Mouse (Mus musculus): ENCODE measurements around the gene Hcn3.
"Not testable (repeated sequence)": the region's sequence is repeated elsewhere in the genome, so short reads cannot be mapped to it uniquely, and the experiment has no call there.

Gene Hcn3

GRCm38 (mm10) chr3:89181749-89182500, 21.9 kb upstream of the Hcn3 start:
- DNase-seq = no peak

GRCm38 (mm10) chr3:89179056-89179455, 19.1 kb upstream of the Hcn3 start:
- no peak for DNase-seq

- DNase-seq = no peak
Measured at GRCm38 (mm10) chr3:89178107-89178385, 18.1 kb upstream of the Hcn3 start.

GRCm38 (mm10) chr3:89177242-89178106, 17.5 kb upstream of the Hcn3 start, which contains the start of gene Scamp3:
TSS of gene Scamp3 (plus strand) at chr3:89177473.
- peak; percentile 89 for DNase-seq

- no peak for DNase-seq
Measured at GRCm38 (mm10) chr3:89176421-89176820, 16.4 kb upstream of the Hcn3 start.

DNA sequence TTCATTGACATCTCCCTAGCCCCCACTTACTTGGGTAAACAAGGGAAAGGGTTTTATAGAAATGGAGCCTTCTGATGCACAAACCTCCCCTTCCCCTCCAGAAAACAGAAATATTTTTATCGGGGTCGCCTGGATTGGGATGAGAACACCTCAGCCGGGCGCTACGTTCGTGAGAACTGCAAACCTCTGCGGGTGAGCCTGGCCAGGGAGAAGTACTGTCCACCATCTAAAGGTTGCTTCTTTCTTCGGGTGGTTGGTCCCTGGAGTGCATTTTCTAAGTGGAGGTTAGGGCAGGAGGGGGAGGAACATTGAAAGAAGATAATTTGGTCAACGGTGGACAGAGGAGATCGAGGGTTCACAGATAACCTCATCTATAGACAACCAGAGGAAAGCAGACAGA, 15.5 kb upstream of the Hcn3 start:
- no peak for DNase-seq

DNA sequence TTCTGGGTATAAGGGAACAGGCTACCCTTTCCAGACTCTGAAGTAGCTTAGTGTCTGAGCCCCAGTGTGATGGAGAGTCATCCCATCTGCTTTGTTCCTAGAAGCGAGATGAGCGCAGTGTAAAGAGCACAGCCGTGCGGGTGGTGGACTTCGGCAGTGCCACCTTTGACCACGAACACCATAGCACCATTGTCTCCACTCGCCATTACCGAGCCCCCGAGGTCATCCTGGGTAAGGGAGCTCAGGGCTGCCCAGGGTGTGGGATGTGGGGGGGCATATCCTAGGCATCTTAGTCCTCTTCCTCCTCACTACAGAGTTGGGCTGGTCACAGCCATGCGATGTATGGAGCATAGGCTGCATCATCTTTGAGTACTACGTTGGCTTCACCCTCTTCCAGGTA, 14.8 kb upstream of the Hcn3 start:
- no peak for DNase-seq

GRCm38 (mm10) chr3:89166945-89167344, 6.9 kb upstream of the Hcn3 start:
- no peak for DNase-seq

DNA sequence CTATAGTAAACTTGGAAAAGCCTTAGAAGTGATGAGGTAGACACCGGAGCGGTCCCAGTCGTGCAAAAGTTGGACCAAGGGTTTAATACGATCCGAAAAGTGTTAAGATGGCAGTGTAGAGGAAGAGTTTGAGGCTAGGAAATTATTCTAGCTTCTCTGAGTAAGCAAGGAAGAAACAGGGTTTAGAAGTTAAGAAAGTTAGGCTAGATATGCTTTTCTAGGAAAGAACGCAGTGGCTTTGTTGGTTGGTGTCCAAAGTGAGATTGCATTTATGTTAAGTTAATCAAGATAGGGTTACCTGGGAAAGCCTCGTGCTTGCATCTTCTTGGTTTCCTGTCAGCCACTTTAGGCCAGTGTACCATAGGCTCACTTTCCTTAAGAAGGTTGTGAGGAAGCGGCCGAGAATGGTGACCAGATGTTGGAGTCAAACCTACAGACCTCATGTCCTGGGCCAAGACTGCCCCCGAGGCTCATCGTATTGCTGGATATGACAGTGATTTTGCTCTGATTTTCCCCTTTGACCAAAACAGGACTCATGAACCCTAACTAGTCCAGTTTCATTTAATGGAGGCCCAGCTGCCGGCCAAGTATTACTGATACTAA, 5.4 kb upstream of the Hcn3 start:
- DNase-seq = no peak

DNA sequence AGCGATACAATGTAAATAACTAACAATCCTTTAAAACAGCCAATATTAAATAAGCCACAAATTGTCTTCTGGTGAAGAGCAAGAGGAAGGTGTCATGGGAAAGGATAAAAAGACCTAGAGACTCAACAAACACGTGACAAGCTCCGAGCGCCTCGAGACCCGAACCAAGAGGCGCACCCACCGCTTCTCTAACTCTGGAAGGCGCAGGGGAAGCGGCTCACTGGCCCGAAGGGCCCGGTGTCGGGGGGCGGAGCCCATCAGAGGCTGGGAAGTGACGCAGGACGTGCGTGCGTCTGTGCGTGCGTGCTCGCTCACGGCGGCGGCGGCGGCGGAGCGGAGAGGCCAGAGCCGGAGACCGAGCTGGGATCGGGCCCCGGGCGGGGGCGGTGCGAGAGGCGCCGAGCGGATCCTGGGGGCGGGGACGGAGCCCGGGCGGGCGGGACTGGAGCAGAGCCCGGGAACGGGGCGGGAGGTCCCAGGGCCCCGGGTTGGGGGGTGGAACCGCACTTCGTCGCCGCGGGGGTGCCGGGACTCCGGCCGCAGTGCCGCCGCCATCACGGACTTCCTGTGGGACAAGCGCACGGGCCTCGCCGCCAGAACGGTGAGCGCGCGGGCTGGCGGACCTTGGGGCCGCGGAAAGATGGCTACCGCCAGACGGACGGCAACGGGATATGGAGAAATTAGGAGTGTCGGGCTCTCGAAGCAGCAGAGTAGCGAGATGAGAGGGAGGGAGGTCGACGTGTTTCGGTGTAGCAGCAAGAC, 4.7 kb upstream of the Hcn3 start, which contains the start of gene Clk2:
Clk2 (plus strand) TSS at position 290 of the 762 bp plus-strand sequence.
- peak; percentile 96 for DNase-seq

GRCm38 (mm10) chr3:89163643-89164245, 3.7 kb upstream of the Hcn3 start:
- no peak for DNase-seq

DNA sequence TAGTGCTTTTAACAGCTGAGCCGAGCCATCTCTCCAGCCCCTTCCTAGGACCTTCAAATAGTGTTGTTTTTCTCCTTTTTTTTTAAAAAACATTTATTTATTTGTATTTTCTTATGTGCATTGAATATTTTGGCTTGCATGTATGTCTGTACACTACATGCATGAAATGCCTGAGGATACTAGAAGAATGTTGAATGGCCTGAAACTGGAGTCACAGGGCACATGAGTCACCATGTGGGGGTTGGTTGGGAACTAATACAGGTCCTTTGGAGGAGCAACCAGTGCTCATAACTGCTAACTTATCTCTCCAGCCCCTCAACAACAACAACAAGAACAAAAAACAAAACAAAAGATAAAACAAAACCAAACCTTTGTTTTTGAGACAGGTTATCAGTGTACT, 3.1 kb upstream of the Hcn3 start:
- no peak for DNase-seq

DNA sequence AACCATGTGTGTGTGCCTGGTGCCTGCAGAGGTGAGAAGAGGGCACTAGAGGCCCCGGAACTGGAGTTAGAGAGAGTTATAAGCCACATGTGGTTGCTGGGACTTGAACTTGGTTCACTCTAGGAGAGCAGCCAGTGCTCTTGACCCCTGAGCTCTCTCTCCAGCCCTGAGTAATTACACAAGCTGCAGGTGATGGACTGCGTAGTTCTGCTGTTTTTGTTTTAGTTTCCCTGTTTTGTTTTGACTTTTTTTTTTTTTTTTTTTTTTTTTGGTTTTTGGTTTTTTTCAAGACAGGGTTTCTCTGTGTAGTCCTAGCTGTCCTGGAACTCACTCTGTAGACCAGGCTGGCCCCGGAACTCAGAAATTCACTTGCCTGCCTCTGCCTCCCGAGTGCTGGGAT, 1.8 kb upstream of the Hcn3 start:
- DNase-seq = no peak

DNA sequence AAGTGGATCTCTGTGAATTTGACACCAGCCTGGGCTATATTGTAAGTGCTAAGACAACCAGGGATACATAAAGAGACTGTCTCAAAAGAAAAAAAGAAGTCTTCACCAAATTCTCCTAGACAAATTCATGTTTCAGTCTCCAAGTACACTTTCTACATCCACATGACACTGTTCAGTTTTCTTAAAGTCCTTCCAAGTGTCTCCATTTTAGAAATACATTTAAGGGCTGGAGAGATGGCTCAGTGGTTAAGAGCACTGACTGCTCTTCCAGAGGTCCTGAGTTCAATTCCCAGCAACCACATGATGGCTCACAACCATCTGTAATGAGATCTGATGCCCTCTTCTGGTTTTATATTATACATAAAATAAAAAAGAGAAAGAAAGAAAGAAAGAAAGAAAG, 1.2 kb upstream of the Hcn3 start:
- DNase-seq = not testable (repeated sequence)

DNA sequence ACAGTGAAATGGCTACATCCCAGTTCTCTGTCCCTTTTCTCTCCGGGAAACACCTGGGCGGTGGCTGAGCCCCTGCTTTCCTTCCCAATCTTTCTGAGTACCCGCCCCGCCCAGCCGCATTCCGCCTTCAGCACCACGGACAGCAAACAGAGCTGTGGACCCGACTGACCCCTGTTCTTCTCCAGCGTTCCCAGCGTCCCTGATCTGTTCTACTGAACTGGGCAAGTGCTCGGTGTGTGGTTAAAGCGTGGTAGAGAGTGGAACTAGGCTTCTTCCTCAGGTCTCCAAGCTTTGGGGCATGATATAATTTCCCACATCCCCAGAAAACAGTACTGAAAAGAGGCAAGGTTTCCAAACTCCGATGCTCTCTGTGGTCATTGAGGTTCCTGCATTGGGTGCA, 785 bp downstream of the Hcn3 start:
- peak; percentile 79 for DNase-seq

GRCm38 (mm10) chr3:89158651-89159050, 1.3 kb downstream of the Hcn3 start:
- DNase-seq = no peak

- DNase-seq = no peak
Measured at GRCm38 (mm10) chr3:89156951-89157350, 3.0 kb downstream of the Hcn3 start.

DNA sequence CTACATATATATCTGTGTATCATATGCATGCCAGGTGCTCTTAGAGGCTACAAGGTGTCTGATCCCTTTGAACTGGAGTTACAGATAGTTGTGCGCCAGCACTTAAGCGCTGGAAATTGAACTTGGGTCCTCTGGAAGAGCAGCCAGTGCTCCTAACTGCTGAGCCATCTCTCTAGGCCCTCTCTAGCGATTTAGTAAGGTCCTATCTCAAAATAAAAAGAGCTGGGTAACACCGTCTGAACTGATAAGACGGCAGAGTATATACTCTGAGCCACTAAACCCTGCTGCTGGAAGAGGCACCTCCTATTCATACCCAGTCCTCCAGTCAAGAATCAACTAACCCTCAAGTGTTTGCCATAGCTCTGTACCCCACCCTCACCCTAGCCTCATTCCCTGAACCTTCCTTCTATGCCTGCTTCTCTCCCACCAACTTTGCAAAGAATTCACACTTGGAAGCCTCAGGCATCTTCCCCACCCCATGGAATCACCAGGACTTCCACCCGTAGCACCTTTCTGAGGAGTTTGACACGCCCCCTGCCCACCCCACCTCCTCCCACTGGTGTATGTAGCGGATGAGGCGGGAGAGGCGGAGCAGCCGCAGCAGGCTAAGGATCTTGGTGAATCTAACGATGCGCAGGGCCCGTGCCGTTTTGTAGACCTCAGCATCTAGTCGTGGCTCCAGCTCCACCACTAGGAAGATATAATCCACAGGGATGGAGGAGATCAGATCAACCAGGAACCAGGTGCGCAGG, 7.7 kb downstream of the Hcn3 start:
- DNase-seq = no peak

DNA sequence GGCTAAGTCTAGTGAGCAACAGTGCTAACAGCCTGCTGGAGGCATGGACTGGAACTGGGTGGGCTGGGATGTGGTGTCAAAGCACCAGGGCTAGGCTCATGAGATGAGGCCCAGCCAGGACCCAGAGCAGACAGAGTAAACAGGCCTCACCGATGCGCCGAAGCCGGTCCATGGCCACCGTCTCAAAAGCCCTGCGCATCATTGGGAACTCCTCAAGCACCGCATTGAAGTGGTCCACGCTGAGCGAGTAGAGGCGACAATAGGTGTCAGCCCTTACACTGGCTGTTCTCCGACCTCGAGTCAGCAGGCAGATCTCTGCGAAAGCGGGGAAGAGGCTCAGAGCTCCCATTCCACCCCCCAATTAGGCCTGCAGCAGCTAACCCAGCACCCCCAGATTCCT, 11.4 kb downstream of the Hcn3 start:
- no peak for DNase-seq

DNA sequence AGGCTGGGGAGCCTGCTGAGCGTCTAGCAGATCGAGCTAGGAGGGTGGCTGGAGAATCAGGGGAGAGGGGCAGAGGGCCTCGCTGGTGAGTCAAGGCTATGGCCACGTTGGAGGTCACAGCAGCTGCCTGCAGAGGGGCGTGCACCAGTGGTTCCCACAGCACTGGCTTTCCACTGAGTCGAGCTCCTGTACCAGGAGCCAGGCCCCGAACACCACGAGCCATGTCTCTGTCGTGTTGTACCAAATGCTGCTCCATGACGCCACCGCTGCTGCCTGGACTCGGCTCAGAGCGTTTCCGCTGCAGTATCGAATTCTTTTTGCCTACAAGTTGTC, 12.1 kb downstream of the Hcn3 start:
- no peak for DNase-seq

GRCm38 (mm10) chr3:89147101-89147978, 12.7 kb downstream of the Hcn3 start:
- peak; percentile 35 for DNase-seq

All from lung, postnatal 10 days (tissue).